Mouse (Mus musculus) hindbrain, embryonic 15.5 days (tissue): Measurements from ENCODE around the gene Tenm2. TPM values are rescaled to one million over a fixed set of nuclear protein-coding genes. Genes with fewer than 3 reads are reported as not detected.

Experiments
- ATAC-seq: fragments of 200-750 bp; cut with Nextera tagmentation; 2 replicates; pipeline ENCODE4 v1.8.0; 2017; ENCODE audit warnings: low read depth, moderate number of reproducible peaks, moderate TSS enrichment; ENCODE audit not compliant: low FRiP score
- H3K27ac ChIP-seq: fragments of 300-500 bp; sonication (generic); replicated peaks from 2 replicates; pipeline ENCODE4 v1.5.1; 2015; ENCODE audit warnings: mild to moderate bottlenecking, inconsistent platforms
- H3K27me3 ChIP-seq: fragments of 300-500 bp; sonication (generic); 2 replicates; pipeline ENCODE4 v1.6.1; 2015; ENCODE audit warnings: control low read depth, inconsistent platforms
- H3K36me3 ChIP-seq: fragments of 300-500 bp; sonication (generic); 2 replicates; pipeline ENCODE4 v1.6.1; 2015; ENCODE audit warnings: control low read depth, inconsistent platforms
- H3K4me1 ChIP-seq: fragments of 300-500 bp; sonication (generic); replicated peaks from 2 replicates; pipeline ENCODE4 v1.6.1; 2015; ENCODE audit warnings: control low read depth, inconsistent platforms
- H3K4me2 ChIP-seq: fragments of 300-500 bp; sonication (generic); 2 replicates; pipeline ENCODE4 v1.6.1; 2015; ENCODE audit warnings: moderate library complexity, mild to moderate bottlenecking, inconsistent platforms
- H3K4me3 ChIP-seq: fragments of 300-500 bp; sonication (generic); 2 replicates; pipeline ENCODE4 v1.5.1; 2015; ENCODE audit warnings: mild to moderate bottlenecking, inconsistent platforms
- H3K9ac ChIP-seq: fragments of 300-500 bp; sonication (generic); 2 replicates; pipeline ENCODE4 v1.6.1; 2015; ENCODE audit warnings: inconsistent platforms
- H3K9me3 ChIP-seq: fragments of 300-500 bp; sonication (generic); 2 replicates; pipeline ENCODE4 v1.6.1; 2016; ENCODE audit warnings: control low read depth, inconsistent platforms
- whole genome bisulfite sequencing: fragments of 180-500 bp; shearing (Covaris S2); methylation state at CpG from one replicate; pipeline ENCODE4 v1.1.7; 2015; 5-methylcytosine and 5-hydroxymethylcytosine counted together
- polyA plus RNA-seq: library from polyadenylated mRNA; unstranded; fragments of >200 nt; fragmentation: Nextera tagmentation; extraction: Ambion mirVana; gene quantifications from 2 replicates; pipeline ENCODE4 v1.2.1, GENCODE M21; 2015

Tenm2 gene
- polyA plus RNA-seq, 1 experiment from 2014 or later = 33.1 TPM

DNA sequence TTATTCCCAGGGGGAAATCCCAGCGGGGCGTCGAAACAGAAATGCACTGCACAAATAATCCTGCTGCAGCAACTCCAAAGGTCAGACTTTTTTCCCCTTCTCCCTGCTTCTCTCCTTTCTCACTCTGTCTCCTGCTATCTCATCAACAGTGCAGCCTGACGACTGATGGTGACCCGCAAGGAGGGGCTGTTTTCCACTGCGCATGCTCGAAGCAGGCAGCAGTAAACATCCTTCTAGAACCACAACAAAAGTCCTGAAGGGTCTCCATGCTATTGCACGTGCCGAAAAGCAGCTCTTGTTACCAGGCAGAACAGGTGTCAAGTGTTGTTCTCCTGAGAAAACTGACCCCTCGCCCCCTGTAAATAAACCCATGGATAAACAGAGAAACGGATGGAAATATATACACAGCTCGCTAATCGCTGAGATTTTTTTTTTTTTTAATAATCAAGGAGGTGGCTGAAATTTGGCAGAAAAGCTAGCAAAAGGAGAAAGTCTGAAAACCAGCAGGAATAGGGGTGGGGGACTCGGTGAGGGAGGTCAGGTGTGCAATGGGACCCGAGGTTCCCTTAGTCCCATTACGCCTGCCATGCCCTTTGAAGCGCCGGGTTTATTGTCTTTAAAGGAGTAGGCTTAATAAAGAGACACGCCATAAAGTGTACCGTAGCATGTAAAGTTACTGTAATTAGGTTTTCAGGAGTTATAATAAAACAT, 958.4 kb downstream of the Tenm2 start:
- Histone ChIP-seq H3K9me3 (no peaks in the 10 kb centered on the region), H3K4me2 (no peak overlapping the region), H3K4me1 (peaks cover 13% of the 10 kb centered on the region), H3K27ac (no peak overlapping the region), H3K9ac (no peak overlapping the region), H3K36me3 (no peaks in the 10 kb centered on the region), H3K27me3 (no peaks in the 10 kb centered on the region), H3K4me3 (no peak overlapping the region)
- 71% methylated on average over 20 of the region's 20 CpGs for WGBS
- no peak for ATAC-seq

DNA sequence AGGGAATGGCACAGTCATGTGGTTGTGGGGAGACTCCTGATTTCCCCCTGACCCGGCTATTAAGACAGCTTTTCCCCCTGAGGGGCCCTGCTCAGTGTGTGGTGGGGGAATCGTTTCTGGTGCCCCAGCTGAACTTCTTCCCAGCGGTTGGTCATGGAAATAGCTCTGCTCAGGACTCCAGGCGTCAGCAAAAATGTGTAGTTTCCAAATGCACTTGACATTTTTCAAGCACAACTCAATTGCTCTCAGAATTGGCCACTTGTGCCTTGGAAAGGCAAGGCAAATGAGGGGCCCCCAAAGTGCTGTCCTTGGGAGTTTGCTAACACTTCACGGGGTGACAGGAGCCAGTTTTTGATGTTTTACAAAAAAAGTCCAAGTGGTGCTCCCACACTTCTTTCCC, 959.7 kb downstream of the Tenm2 start:
- peaks cover 16% of the 10 kb centered on the region for H3K4me1 ChIP-seq
- 26% methylated on average over 5 of the region's 5 CpGs for WGBS
- ATAC-seq = no peak
- H3K9me3 ChIP-seq = no peaks in the 10 kb centered on the region
- H3K27me3 ChIP-seq = no peaks in the 10 kb centered on the region
- H3K9ac ChIP-seq = no peak overlapping the region
- H3K4me2 ChIP-seq = no peak overlapping the region
- no peak overlapping the region for H3K4me3 ChIP-seq
- no peaks in the 10 kb centered on the region for H3K36me3 ChIP-seq
- no peak overlapping the region for H3K27ac ChIP-seq

DNA sequence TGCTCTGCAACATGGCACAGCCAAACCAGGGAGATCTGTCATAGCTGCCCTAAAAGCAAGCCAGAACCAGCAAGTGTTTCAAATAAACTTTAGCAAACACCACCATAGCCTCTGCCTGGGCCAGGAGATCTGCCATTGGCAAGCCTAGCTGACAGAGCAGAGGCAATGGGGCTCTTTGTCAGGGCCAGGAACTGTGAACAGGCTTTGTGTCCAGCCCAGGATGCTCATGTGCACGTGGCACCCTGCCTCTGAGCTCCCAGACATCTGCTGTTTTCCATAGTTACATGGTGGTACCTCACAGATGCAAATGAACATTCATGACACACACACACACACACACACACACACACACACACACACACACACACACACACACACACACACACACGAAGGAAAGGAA, 963.6 kb downstream of the Tenm2 start:
- H3K4me2 ChIP-seq = no peak overlapping the region
- H3K27ac ChIP-seq = no peak overlapping the region
- no peaks in the 10 kb centered on the region for H3K27me3 ChIP-seq
- H3K9me3 ChIP-seq = no peaks in the 10 kb centered on the region
- no peaks in the 10 kb centered on the region for H3K36me3 ChIP-seq
- H3K9ac ChIP-seq = no peak overlapping the region
- peak; percentile 56; the same call in 1 of the 2 replicates for ATAC-seq
- H3K4me1 ChIP-seq = peaks cover 22% of the 10 kb centered on the region
- 56% methylated on average over 2 of the region's 2 CpGs for whole genome bisulfite sequencing
- H3K4me3 ChIP-seq = no peak overlapping the region

- peaks cover 18% of the 10 kb centered on the region for H3K4me1 ChIP-seq
- 0 out of 2 replicates have a peak, but pooled peaks have one; percentile 25 for ATAC-seq
- H3K4me3 ChIP-seq = no peak overlapping the region
- no peaks in the 10 kb centered on the region for H3K36me3 ChIP-seq
- 75% methylated on average over 6 of the region's 6 CpGs for WGBS
- H3K9ac ChIP-seq = no peak overlapping the region
- H3K27ac ChIP-seq = no peak overlapping the region
- H3K9me3 ChIP-seq = no peaks in the 10 kb centered on the region
- no peaks in the 10 kb centered on the region for H3K27me3 ChIP-seq
- H3K4me2 ChIP-seq = no peak overlapping the region
Measured at GRCm38 (mm10) chr11:36269945-36270344, 965.8 kb downstream of the Tenm2 start.

GRCm38 (mm10) chr11:36264776-36265466, 970.8 kb downstream of the Tenm2 start:
- no peaks in the 10 kb centered on the region for H3K27me3 ChIP-seq
- H3K27ac ChIP-seq = peak overlapping the region; percentile 43
- no peak overlapping the region for H3K9ac ChIP-seq
- no peaks in the 10 kb centered on the region for H3K36me3 ChIP-seq
- no peak overlapping the region for H3K4me3 ChIP-seq
- ATAC-seq = peak; percentile 54; the same call in 1 of the 2 replicates
- H3K9me3 ChIP-seq = no peaks in the 10 kb centered on the region
- H3K4me1 ChIP-seq = peaks cover 15% of the 10 kb centered on the region
- WGBS = 44% methylated on average over 17 of the region's 17 CpGs
- peak overlapping the region; percentile 23; the same call in 1 of the 2 replicates for H3K4me2 ChIP-seq

- Histone ChIP-seq H3K36me3 (no peaks in the 10 kb centered on the region), H3K4me3 (no peak overlapping the region), H3K9me3 (no peaks in the 10 kb centered on the region), H3K4me1 (peaks cover 15% of the 10 kb centered on the region), H3K27ac (no peak overlapping the region), H3K4me2 (no peak overlapping the region), H3K9ac (no peak overlapping the region), H3K27me3 (no peaks in the 10 kb centered on the region)
- 44% methylated on average over 10 of the region's 10 CpGs for WGBS
- no peak for ATAC-seq
Measured at GRCm38 (mm10) chr11:36263840-36264239, 971.9 kb downstream of the Tenm2 start.

DNA sequence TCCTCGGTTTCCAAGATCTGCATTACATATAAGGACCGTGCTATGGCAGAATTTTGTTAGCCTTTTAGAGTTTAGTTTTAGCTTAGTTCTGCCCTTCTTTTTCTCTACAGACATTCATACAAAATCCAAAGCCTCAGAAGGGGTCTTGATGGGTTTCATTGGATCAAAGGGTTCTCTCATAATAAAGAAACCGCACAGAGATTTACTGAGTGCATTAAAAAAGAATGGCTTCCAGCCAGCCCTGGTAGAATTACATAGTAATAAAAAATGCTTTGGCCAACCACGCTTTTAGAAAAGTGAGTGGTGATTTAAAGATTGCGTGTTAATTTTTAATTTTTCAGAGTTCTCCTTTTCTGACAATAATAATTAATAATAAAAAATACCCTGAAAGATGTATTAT, 978.6 kb downstream of the Tenm2 start:
- Histone ChIP-seq H3K4me3 (no peak overlapping the region), H3K36me3 (no peaks in the 10 kb centered on the region), H3K27me3 (no peaks in the 10 kb centered on the region), H3K4me2 (no peak overlapping the region), H3K9ac (no peak overlapping the region), H3K4me1 (peaks cover 4% of the 10 kb centered on the region), H3K27ac (no peak overlapping the region), H3K9me3 (no peaks in the 10 kb centered on the region)
- no peak for ATAC-seq
- WGBS = 75% methylated on average over 5 of the region's 5 CpGs

GRCm38 (mm10) chr11:36256747-36257146, 979.0 kb downstream of the Tenm2 start:
- H3K27ac ChIP-seq = no peak overlapping the region
- 68% methylated on average over 5 of the region's 5 CpGs for WGBS
- no peak for ATAC-seq

DNA sequence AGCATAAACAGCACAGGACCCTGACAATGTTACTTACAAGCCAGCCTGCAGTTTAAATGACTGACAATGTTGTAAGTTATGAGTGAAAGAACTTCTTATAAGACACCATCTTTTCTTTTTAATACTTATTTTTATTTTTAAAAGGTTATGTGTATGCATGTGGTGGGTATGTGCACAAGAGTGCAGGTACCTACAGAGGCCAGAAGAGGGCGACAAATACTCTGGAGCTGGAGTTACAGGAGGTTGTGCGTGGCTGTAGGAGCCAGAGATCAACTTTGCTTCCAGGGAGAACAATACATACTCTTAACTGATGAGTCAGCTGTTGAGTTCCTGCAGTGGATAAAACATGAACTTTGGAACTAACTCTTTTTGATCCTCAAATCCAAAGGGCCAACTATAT, 981.7 kb downstream of the Tenm2 start:
- no peak overlapping the region for H3K4me2 ChIP-seq
- no peaks in the 10 kb centered on the region for H3K27me3 ChIP-seq
- H3K9ac ChIP-seq = no peak overlapping the region
- ATAC-seq = no peak
- H3K9me3 ChIP-seq = no peaks in the 10 kb centered on the region
- H3K4me1 ChIP-seq = peaks cover 4% of the 10 kb centered on the region
- no peak overlapping the region for H3K4me3 ChIP-seq
- 91% methylated on average over 2 of the region's 2 CpGs for WGBS
- H3K36me3 ChIP-seq = no peaks in the 10 kb centered on the region
- no peak overlapping the region for H3K27ac ChIP-seq

More at GRCm38 (mm10) chr11:36256747-36257146, 979.0 kb downstream of the Tenm2 start:
- H3K4me3 ChIP-seq = no peak overlapping the region
- no peak overlapping the region for H3K9ac ChIP-seq
- H3K4me2 ChIP-seq = no peak overlapping the region
- H3K36me3 ChIP-seq = no peaks in the 10 kb centered on the region
- H3K27me3 ChIP-seq = no peaks in the 10 kb centered on the region
- H3K9me3 ChIP-seq = no peaks in the 10 kb centered on the region
- peaks cover 4% of the 10 kb centered on the region for H3K4me1 ChIP-seq

- H3K36me3 ChIP-seq = no peaks in the 10 kb centered on the region
- H3K27me3 ChIP-seq = no peaks in the 10 kb centered on the region
- H3K4me2 ChIP-seq = no peak overlapping the region
- 34% methylated on average over 7 of the region's 7 CpGs for WGBS
- H3K4me3 ChIP-seq = no peak overlapping the region
- peaks cover 4% of the 10 kb centered on the region for H3K4me1 ChIP-seq
- H3K9ac ChIP-seq = no peak overlapping the region
- H3K27ac ChIP-seq = no peak overlapping the region
- ATAC-seq = no peak
- no peaks in the 10 kb centered on the region for H3K9me3 ChIP-seq
Measured at GRCm38 (mm10) chr11:36250111-36250510, 985.7 kb downstream of the Tenm2 start.

DNA sequence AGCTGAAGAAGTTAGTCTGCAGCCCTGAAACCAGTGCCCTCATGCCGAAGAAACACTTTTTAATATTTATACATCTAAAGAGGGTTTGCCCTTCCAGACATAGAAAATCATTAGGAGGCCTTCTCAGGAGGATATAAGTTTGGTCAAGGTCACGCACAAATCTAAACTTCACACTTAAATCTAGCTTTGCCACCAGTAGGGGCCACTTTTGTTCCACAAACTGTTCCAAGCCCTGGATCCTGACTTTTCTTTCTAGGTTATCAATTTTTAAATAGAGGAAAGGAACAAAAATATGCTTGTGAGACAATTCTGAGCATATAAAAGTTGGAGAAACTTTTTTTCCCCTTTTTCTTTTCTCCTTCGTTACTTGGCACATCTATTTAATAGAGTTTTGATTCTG, 989.6 kb downstream of the Tenm2 start:
- 83% methylated on average over 3 of the region's 3 CpGs for WGBS
- Histone ChIP-seq H3K9ac (no peak overlapping the region), H3K4me2 (no peak overlapping the region), H3K27ac (no peak overlapping the region), H3K9me3 (no peaks in the 10 kb centered on the region), H3K36me3 (no peaks in the 10 kb centered on the region), H3K4me3 (no peak overlapping the region), H3K27me3 (no peaks in the 10 kb centered on the region), H3K4me1 (peaks cover 34% of the 10 kb centered on the region)
- no peak for ATAC-seq

DNA sequence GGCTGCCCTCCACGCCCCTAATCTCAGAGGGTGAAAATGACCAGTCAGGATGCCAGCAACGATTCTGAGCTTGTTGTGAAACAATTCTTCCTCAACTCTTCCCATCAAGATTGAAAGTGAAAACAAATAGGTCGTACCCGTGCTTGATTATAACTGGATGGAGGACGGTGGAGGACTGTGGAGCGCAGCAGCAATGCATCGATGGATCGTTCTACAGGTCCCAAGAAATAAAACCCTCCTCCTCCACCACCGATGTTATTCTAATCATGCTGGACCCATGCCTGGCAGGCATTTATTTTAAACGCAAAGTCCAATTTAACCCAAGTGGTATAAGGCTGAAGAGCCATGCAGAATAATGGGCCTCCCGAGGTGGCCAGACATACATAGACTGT, 991.3 kb downstream of the Tenm2 start:
- peak overlapping the region; percentile 62 for H3K27ac ChIP-seq
- WGBS = 68% methylated on average over 11 of the region's 11 CpGs
- no peaks in the 10 kb centered on the region for H3K27me3 ChIP-seq
- peaks cover 34% of the 10 kb centered on the region for H3K4me1 ChIP-seq
- no peak overlapping the region for H3K9ac ChIP-seq
- H3K4me2 ChIP-seq = no peak overlapping the region
- H3K36me3 ChIP-seq = no peaks in the 10 kb centered on the region
- no peaks in the 10 kb centered on the region for H3K9me3 ChIP-seq
- H3K4me3 ChIP-seq = no peak overlapping the region
- no peak for ATAC-seq
